Mouse (Mus musculus): ENCODE measurements around the gene Afg3l1.
A peak's percentile ranks its signal among the peaks of the same experiment; 100 is the strongest.
"Not testable (repeated sequence)": the region's sequence is repeated elsewhere in the genome, so short reads cannot be mapped to it uniquely, and the experiment has no call there.

The Afg3l1 gene

GRCm38 (mm10) chr8:123516596-123516995 is 38.9 kb downstream of the Afg3l1 start:
- DNase-seq (ENCODE audit: low spot score) = no peak

GRCm38 (mm10) chr8:123518172-123518571 is 40.5 kb downstream of the Afg3l1 start:
- DNase-seq (ENCODE audit: low spot score) = no peak

- DNase-seq (ENCODE audit: low spot score) = peak; percentile 92
These were observed 41.0 kb downstream of the Afg3l1 start, which contains the start of gene Gas8 for GRCm38 (mm10) chr8:123518667-123519066. TSS of gene Gas8 (plus strand) at chr8:123518834.

- not testable (repeated sequence) for DNase-seq (ENCODE audit: low spot score)
These were observed 42.3 kb downstream of the Afg3l1 start for GRCm38 (mm10) chr8:123520048-123520447.

DNA sequence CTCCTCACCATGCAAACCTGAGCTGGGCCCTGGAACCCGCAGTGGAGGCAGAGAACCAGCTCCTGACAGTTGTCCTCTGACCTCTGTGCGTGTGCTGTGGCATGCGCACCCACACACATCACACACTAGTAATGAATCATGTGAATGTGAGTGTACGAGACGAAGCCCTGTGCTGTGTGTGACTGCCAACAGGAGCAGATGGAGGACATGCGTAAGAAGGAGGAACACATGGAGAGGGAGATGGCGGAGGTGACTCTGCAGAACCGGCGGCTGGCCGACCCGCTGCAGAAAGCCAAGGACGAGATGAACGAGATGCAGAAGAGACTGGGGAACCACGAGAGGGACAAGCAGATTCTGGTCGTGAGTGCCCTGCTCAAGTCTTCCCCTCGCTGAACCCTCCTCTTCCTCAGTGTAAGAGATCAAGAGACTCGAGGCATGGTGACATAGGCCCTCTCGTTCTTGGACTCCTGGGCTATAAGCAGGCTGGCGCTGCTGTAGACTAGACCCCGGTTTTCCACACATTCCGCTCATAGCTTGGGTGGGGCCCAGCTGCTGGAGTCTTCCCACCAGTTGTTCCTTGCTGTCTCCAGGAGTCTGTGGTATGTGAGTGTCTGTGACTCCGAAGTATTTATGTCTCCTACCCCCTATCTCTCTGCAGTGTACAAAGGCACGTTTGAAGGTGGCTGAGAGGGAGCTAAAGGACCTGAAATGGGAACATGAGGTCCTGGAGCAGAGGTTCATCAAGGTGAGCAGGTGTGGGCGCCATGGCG is 50.2 kb downstream of the Afg3l1 start:
- no peak for DNase-seq (ENCODE audit: low spot score)

- DNase-seq (ENCODE audit: low spot score) = no peak
These were observed 58.7 kb downstream of the Afg3l1 start for GRCm38 (mm10) chr8:123536242-123536989.

GRCm38 (mm10) chr8:123536990-123537380 is 59.3 kb downstream of the Afg3l1 start:
- no peak for DNase-seq (ENCODE audit: low spot score)

- not testable (repeated sequence) for DNase-seq (ENCODE audit: low spot score)
These were observed 59.9 kb downstream of the Afg3l1 start for GRCm38 (mm10) chr8:123537641-123538040.

All from lung, postnatal 25 days (tissue).